Mouse (Mus musculus): ENCODE results near the gene Prkn.

Prkn gene

GRCm38 (mm10) chr17:11514032-11514761, 674.0 kb downstream of the Prkn start:
- no peak for DNase-seq (ENCODE audit: low read depth in 2 of 2, low spot score in 2 of 2)

DNA sequence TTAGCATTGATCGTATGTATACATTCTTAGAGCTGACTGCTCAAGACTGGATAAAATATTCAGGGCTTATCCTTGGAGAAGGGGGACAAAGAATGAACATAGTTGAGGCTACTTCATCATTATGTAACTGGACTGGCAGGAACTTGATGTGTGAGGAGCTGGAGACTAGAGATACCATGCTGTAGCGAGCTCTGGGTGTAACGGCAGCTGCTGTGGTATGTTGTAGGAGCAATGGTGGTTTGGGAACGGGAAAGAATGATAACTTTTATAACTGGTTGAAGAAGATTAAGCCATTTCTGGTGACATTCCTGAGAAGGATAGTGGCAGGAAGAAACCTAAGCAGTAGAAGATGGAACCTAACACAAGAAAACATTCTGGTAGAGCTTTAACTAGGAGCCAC, 675.4 kb downstream of the Prkn start:
- DNase-seq (ENCODE audit: low read depth in 2 of 2, low spot score in 2 of 2) = no peak

DNA sequence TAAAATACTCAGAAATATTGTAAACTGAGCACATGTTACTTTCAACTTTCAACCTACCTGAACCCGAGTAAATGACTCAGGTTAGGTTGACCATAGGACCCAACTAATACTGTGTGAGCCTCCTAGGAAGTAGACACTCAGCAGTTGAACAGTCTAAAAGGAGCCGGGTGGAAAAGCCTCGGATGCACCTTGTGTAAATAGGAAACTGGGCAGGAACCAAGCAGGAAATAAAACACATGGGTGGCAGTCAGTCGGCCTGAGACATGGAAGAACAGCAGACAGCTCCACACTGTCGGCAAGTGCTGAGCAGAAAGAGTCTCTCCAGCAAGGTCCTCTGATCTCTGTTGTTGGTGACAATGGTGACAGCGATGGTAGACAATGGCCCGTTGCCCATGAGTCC, 676.0 kb downstream of the Prkn start:
- no peak for DNase-seq (ENCODE audit: low read depth in 2 of 2, low spot score in 2 of 2)

GRCm38 (mm10) chr17:11532066-11532465, 691.9 kb downstream of the Prkn start:
- no peak for DNase-seq (ENCODE audit: low read depth in 2 of 2, low spot score in 2 of 2)

DNA sequence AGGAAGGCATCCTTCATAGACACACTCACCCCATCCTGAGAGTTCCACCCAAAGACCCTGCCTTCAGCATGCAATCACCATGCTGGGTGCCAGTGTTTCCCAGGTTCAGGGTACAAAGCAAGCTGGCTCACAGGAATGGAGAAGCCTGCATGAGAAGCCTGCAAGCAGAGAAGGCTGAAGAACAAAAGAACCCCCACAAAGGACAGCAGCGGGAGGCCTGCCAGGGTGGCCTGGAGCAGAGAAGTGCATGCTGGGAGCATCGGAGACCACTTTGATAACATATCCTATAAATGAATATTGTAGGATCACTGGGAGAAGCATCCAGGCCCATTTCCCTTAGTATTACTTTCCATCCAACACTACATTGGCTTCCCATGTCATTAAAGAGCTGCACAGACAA, 692.6 kb downstream of the Prkn start:
- no peak for DNase-seq (ENCODE audit: low read depth in 2 of 2, low spot score in 2 of 2)

- DNase-seq (ENCODE audit: low read depth in 2 of 2, low spot score in 2 of 2) = no peak
Observed at GRCm38 (mm10) chr17:11533835-11534234, 693.7 kb downstream of the Prkn start.

- no peak for DNase-seq (ENCODE audit: low read depth in 2 of 2, low spot score in 2 of 2)
Observed at GRCm38 (mm10) chr17:11538826-11539225, 698.6 kb downstream of the Prkn start.

GRCm38 (mm10) chr17:11541928-11542623, 701.9 kb downstream of the Prkn start:
- DNase-seq (ENCODE audit: low read depth in 2 of 2, low spot score in 2 of 2) = no peak

DNA sequence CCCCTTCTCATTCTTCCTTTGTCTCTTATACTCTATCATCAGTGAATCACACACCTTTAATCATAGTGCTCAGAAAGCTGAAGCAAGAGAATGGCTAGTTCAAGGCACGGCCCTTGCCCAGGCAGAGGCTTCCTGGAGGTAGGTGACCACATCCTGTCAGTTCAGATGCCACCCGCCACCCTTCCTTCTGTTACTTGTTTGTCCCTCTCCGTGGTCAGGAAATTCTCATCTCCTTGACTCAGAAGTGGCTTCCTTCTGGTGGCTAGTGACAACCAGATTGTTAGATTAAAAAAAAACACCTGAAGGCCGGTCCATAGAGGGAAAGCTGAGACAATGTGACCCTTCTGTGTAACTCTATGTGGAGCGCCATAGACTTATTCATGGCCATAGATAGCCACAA, 710.4 kb downstream of the Prkn start:
- DNase-seq (ENCODE audit: low read depth in 2 of 2, low spot score in 2 of 2) = no peak

- no peak for DNase-seq (ENCODE audit: low read depth in 2 of 2, low spot score in 2 of 2)
Observed at GRCm38 (mm10) chr17:11565681-11566080, 725.5 kb downstream of the Prkn start.

DNA sequence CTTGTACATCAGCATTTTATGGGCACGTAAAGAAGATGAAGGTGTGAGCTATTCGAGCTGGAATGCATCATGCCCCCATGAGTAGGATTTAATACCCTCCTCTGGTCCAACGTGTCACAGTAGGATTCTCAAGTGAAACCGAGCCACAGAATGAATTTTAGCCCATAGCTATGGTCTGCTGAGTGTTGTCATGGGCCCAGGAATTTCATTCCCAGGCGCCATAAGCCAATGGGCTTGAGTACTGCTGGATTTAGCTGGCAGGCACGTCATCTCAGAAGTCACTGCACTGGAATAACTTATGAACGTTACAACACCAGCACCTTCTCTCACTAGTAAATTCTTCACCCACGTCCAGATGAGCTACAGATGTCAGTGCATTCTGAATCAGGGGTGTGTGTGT, 730.2 kb downstream of the Prkn start:
- DNase-seq (ENCODE audit: low read depth in 2 of 2, low spot score in 2 of 2) = no peak

DNA sequence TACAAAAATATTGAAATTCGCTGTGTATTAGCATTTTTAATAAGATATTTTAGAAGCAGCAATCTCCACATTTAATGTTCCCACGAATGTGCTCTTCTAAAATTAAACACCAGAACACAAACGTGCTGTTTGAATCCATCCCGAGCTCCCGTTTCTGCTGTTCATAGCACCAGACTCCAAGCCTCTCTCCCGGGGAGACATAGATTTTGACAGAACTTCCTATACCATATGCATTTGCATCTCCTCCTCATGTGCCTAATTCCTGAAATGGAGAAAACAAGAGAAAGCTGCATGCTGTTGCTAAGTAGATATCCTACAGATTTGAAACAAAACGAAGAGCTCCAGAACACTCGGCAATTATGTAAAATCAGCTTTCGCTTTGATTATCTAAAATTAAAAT, 733.5 kb downstream of the Prkn start:
- no peak for DNase-seq (ENCODE audit: low read depth in 2 of 2, low spot score in 2 of 2)

DNA sequence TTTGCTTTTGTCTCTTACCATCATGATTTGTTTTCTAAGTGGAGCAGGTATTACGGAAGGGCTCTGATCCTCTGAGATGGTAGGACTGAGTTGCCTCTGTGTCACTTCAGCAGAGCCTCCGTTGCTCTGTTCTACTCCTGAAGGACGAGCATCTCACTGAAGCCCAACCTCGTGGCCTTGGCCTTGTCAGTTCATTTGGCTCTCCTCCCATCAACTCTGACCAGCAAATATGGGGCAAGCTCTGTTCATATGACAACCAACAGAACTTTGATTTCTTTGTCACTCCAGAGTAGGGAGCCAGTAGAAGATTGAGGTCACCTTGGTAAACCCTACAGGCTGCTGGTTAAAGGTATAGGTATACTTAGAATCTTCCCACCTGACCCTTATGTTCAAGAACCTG, 745.3 kb downstream of the Prkn start:
- no peak for DNase-seq (ENCODE audit: low read depth in 2 of 2, low spot score in 2 of 2)

- DNase-seq (ENCODE audit: low read depth in 2 of 2, low spot score in 2 of 2) = no peak
Observed at GRCm38 (mm10) chr17:11607931-11608330, 767.7 kb downstream of the Prkn start.

DNA sequence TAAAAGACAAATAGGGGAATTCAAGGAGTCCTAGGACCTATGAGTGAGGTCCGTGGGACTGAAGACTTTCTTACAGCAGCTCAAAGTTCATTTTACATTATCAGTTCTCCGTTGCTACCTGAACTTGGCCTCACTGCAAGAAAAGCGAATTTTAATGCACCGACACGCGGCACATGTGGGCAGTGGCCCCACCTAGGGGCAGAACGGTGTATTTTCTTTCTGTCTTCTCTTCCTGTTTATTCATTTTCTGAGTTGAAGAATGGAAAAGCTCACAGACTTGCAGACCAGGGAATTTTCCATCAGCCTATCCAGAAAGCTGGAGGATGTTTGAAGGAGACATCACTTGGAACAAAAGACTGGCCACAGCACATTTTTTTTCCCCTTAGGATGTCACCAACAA, 771.3 kb downstream of the Prkn start:
- DNase-seq (ENCODE audit: low read depth in 2 of 2, low spot score in 2 of 2) = no peak

- DNase-seq (ENCODE audit: low read depth in 2 of 2, low spot score in 2 of 2) = no peak
Observed at GRCm38 (mm10) chr17:11612801-11613531, 772.8 kb downstream of the Prkn start.

GRCm38 (mm10) chr17:11617552-11617951, 777.4 kb downstream of the Prkn start:
- no peak for DNase-seq (ENCODE audit: low read depth in 2 of 2, low spot score in 2 of 2)

DNA sequence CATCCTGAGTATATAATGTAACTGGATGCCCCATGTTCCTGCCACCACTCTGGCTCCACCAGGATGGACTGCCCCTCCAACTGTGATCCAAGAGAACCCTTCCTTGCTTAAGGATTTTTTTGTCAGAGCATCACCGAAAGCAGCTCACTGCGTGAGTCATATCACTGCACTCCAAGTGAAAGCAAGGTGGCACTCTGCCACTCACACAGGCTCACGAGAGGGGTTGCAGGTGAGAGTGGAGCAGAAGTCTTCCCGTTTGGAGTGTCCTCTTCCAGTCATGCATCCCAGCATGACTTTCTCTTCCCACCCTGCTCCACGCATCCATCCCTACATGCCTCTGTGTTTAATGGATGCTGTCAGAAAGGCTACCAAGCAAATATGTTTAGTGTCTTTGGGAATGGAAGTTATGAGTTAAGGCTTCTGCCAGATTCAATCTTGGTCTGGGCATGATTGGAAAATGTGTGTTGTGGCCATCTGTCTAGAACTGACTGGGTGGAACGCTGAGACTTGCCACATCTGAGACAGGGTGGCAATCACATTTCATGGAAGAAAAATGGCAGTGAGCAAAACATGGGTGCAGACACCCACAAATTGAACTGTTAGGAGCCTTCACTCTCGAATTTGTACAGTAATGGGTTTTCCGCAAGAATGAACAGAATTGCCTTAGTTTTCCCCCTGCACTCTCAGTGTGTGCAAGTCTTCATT, 778.9 kb downstream of the Prkn start:
- DNase-seq (ENCODE audit: low read depth in 2 of 2, low spot score in 2 of 2) = no peak

DNA sequence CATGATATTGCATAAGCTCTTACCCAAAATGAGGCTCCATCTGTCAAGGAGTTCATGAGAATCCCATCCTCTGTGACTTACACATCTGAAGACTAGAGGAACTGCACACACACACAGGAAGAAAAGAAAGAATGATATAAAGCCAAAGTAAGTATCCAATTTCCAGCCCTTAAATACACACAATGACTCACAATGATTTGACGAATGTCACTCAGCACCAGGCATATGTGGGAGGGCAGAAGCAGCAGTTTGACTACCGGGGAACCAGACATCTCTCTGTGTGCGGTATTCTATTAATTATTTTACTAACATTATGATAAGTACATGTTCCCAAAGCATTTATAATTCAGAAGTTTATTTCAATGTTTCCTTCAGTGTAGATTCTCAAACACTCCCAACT, 780.6 kb downstream of the Prkn start:
- no peak for DNase-seq (ENCODE audit: low read depth in 2 of 2, low spot score in 2 of 2)

DNA sequence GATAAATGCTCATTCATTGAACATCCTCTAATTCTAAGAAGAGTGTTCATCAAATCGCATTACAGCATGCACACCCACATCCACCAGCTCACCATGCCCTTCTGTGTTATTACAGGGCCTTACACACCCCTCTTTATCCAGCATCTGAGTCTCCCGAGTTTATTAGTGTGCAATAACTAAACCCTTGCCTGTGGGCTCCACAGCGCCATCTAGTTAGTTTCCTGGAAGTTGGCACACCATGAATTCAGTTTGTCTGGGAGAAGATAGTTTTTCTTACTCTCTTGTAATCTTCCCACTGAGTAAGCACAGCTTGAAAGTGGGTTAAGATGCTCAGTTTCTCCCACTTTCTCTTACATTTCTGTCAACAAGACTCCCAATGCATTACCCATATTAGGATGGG, 781.3 kb downstream of the Prkn start:
- DNase-seq (ENCODE audit: low read depth in 2 of 2, low spot score in 2 of 2) = no peak

GRCm38 (mm10) chr17:11626306-11626705, 786.1 kb downstream of the Prkn start:
- DNase-seq (ENCODE audit: low read depth in 2 of 2, low spot score in 2 of 2) = no peak

GRCm38 (mm10) chr17:11635121-11635520, 794.9 kb downstream of the Prkn start:
- DNase-seq (ENCODE audit: low read depth in 2 of 2, low spot score in 2 of 2) = no peak
